Mouse (Mus musculus) liver, postnatal 0 days (tissue): ENCODE measurements around the gene Omp.

Source experiments
- CTCF ChIP-seq: sonication (generic); IDR thresholded peaks from 2 replicates; pipeline ENCODE4 v1.5.1; 2016; ENCODE audit warnings: antibody characterized with exemption, low read depth
- EP300 ChIP-seq: IDR thresholded peaks from 2 replicates; pipeline ENCODE4 v1.6.1; 2016; ENCODE audit warnings: antibody characterized with exemption, low read depth, mild to moderate bottlenecking

GRCm38 (mm10) chr7:98171141-98172073 is 26.1 kb upstream of the Omp start:
- TF ChIP-seq EP300 (no peak), CTCF (no peak)
